Mouse (Mus musculus) liver (tissue): ENCODE data around the gene Ak9.

ENCODE experiments used
- DNase-seq: peaks from one replicate; pipeline ENCODE4 v3.0.0-alpha.2; 2020; ENCODE audit warnings: mixed read lengths

The Ak9 gene

DNA sequence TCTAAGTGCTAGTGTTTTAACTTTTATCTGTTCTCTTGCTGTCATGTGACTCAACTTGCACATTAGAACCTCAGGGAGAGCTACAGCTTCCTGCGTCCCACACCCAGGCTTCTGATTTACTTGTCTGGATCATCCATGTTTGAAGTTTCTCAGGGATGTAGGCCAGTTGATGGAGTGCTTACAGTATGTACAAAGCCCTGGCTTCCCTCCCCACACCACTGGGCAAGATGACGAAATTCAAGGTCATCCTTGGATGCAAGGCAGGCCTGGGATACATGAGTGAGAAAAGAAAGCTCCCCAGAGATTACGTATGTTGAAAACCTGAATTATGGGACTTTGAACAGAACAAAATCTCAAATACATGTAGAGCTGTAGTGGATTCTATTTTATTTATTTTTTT lies 149.0 kb downstream of the Ak9 start:
- no peak for DNase-seq

DNA sequence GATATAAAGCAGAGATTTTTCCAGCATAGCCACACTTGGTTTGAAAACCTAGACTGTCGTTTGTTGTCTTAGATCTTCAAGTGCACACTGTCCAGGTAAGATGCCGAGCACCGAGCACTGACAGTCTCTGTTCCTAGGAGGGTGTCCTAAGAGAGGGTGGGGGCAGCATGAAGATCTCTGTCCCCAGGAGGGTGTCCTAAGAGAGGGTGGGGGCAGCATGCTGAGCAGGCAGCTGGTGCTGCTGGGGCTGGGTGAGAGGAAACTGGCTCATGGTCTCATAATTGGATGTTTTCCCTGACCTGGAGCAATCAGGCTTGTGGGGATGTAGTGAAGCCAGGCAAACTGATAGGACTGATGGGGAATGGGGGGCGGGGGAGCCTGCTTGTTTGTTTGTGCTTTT lies 156.2 kb downstream of the Ak9 start:
- DNase-seq = no peak

DNA sequence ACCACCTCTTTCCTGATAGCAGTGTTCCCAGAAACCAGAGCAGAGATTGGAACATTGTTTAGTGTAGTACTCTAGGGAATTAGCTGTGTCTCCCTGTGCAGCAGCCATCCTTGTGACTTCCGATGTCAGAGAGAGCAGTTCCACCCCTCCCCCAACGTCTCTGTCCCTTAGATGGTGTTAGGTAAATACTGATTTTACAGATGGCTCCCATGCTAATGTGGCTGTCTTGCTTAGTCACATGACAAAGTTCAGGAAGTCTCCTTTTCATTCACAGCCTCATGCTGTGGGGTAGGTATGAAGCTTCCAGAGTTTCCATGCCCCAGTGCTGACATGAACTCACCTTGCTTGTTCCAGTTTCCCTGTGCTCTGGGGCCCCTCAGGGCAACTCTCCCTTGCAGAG lies 156.7 kb downstream of the Ak9 start:
- no peak for DNase-seq

DNA sequence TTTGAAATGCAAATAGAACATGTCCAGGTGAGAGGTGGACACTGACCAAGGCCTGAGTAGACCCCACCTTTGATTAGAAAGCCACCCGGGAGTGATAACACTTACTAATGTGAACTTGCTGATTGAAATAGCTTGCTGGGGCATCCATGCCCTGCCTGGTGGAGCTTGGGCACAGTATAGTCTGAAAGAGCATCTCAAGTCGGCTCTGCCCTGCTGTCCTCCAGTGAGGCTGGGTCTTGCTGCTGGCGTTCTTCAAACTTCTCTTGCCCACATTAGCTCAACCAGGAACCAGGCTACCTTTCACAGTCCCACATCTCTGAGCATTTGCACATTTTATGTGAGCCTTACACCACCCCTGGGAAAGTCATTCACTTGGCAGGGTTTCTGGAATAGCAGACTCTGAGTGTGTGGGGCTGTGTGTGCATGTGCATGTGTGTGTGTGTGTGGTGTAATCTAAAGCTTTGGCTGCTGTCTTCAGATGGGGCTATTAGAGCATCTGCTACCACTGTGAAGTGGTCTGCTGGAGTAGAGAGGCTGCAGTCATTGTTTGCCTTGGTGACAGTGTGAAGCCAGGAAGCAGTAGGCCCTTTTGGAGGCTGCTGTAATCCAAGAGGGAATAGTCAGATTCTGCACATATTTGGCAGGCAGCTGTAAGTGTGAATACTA lies 157.4 kb downstream of the Ak9 start:
- no peak for DNase-seq

DNA sequence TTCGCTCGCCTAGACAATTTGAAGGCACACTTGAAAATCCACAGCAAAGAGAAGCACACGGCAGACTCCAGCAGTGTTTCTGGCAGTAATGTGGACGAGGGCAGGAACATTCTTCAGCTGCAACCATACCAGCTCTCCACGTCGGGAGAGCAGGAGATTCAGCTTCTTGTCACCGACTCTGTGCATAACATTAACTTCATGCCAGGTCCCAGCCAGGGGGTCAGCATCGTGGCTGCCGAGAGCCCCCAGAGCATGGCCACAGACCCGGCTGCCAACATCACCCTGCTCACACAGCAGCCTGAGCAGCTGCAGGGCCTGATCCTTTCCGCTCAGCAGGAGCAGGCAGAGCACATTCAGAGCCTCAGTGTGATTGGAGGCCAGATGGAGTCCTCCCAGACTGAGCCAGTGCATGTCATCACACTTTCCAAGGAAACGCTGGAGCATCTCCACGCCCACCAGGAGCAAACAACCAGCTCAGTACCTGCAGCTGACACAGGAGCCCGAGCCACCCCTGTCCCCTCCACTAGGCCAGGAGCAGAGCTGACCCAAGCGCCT lies 160.7 kb downstream of the Ak9 start:
- no peak for DNase-seq

DNA sequence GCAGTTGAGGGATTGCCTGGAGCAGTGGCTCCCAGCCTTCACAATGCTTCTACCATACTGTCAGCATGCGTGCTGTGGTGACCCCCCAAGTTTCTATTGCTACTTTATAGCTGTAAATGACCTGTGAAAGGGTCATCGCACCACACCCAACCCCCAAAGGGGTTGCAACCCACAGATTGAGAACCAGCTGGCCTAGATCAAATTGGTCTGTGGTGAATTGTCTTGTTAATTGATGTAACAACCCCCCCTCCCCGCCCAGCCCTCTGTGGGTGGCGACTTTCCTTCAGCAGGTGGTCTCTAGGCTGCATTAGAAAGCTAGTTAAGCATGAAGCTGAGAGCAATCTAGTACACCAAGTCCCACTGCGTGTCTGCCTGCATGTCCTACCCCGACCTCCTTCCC lies 163.5 kb downstream of the Ak9 start:
- DNase-seq = no peak

DNA sequence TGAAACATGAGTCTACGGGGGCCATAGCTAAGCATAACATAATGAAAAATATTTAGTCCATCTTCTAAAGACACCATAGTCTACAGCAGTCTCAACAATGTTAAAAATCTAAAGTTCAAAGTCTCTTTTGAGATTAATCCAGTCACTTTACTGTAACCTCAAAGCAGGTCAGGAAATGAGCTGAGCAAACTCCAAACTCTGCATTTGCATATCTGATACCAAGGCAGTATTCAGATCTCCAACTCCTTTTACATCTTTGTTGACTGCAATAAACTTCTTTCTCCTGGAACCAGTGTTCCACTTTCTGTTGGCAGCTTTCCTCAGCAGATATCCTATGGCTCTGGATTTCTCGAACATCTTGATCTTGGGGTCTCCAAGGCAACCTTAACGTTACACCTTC lies 166.9 kb downstream of the Ak9 start:
- DNase-seq = no peak

DNA sequence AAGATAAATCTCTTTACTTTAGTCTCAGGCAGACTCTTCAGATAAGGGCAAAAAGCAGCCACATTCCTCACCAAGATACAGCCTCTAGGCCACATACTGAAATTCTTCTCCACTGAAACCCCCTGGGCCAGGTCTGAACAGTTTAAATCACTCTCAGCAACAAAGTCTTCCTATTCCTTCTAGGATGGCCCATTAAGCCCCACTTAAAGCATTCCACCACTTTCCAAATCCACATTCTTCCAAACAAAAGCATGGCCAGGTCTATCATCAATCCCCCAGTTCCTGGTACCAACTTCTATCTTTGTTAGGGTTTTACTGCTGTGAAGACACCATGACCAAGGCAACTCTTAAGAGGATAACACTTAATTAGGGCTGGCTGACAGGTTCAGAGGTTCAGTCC lies 168.8 kb downstream of the Ak9 start:
- DNase-seq = no peak

DNA sequence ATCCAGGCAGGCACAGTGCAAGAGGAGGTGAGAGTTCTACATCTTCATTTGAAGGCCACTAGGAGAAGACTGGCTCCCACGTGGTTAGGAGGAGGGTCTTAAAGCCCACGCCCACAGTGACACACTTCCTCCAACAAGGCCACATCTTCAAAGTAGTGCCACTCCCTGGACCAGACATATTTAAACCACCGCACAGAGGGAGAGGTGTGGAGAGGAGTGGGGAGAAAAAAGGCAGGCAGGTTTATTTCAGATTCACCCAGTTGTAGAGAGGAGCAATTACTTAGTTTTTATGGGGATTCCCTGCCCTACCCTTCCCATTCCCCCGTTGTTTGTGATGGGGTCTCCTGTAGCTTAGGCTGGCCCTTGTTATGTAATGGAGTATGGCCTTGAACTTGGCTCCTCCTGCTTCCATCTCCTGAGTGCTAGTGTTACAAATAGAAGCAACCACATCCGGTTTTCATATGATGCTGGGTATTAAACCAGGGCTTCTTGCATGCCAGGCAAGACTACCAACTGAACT lies 169.2 kb downstream of the Ak9 start:
- DNase-seq = no peak

DNA sequence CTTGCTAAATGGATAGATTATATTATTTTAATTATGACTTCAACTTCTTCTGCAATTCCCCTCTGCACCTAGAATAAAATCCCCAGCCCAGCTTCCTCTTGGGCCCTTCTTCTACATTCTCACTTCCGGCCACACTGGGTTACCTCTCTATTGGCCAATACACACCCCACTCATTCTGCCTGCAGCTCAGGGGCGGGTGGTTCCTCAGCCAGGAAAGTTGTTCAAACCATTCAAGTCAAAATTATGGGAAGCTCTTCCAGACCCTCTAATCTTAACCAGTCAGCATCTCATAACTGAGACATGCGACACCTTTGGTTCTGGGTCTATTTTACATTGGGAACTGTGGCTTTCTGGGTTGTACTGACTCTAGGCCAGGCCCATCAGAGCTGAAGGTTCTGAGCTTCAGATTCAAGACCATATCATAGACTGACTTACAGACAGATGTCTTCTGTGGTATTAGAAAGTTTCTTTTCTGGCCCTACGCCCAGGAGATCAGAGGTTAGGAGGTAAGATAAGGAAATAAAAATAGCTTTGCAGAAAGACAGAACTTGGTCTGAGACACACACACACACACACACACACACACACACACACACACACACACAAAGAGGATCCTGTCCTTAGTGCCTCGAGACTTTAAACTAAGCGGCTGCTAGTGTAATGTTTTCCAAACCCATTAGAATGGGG lies 170.1 kb downstream of the Ak9 start:
- peak; percentile 36 for DNase-seq

DNA sequence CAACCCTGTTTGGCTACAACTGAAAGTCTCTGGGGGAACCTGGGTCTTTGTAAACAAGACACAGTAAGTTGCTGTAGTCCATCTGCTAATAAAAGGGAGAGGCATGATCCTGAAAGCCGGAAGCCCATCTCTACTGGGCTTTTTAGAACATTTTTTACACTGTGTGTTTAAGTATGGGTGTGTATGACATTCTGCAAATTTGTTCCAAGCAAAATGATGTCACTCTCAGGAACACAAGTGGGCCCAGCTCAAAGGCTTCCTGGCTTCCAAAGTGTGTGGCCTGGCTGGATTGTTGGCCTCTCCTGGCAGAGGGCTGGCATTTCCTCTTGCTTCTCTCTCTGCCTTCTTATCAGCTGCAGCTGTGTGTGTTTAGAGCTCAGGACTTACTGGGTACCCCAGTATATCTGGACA lies 171.2 kb downstream of the Ak9 start:
- no peak for DNase-seq

DNA sequence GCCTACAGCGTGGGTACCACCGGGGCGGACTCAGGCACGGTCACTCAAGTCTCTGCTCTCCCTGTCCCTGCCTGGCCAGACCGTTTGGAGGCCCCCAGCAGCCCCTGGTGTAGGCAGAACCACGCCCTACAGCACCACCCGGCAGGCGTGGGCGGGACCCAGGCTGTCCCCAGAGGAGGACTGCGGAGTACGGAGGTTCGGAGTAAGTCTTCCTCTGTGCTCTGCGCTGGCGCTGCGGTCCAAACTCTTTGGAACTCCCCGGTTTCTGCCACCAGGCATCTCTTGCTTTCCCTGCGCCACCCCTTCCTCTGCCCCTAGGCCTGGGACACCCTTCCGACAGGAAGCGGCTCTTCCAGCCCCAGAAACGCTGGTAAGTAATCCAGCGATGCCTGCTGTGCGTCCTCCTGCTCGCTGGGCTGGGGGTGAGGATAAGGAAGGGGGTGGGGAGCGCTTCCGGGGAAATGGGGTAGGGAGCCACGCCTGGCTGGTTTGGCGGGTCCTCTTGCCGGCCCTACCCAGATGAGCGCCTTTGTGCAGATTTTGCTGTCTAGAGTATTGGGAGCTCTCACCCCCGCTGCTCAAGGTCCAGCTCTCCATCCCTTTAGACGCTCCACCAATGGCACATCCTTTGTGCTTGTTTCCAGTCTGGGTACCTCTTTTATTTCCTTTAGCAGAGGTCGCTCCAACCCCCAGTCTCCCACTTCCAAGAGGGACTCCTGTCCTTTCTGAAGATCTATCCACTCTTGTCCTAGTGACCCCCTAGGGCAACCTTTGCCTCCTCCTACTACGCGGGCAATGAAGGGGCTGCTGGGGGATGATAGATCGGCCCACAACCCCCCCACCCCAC lies 172.6 kb downstream of the Ak9 start, which contains the start of gene Mical1:
Mical1 (plus strand) TSS at position 144 of the 847 bp plus-strand sequence.
- peak; percentile 83 for DNase-seq

DNA sequence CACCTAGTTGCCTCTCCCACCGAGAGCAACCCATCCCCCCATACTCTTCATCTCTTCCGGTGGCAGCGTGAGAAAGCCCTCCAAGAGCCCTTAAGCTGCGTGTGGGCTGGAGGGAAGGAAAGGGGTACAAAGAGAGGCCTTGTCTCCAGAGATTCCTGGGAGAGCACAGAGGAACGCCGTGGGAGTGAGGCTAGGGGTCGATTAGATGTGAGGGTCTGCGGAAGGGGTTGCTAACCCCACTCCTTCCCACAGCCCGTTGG lies 173.2 kb downstream of the Ak9 start:
- no peak for DNase-seq

DNA sequence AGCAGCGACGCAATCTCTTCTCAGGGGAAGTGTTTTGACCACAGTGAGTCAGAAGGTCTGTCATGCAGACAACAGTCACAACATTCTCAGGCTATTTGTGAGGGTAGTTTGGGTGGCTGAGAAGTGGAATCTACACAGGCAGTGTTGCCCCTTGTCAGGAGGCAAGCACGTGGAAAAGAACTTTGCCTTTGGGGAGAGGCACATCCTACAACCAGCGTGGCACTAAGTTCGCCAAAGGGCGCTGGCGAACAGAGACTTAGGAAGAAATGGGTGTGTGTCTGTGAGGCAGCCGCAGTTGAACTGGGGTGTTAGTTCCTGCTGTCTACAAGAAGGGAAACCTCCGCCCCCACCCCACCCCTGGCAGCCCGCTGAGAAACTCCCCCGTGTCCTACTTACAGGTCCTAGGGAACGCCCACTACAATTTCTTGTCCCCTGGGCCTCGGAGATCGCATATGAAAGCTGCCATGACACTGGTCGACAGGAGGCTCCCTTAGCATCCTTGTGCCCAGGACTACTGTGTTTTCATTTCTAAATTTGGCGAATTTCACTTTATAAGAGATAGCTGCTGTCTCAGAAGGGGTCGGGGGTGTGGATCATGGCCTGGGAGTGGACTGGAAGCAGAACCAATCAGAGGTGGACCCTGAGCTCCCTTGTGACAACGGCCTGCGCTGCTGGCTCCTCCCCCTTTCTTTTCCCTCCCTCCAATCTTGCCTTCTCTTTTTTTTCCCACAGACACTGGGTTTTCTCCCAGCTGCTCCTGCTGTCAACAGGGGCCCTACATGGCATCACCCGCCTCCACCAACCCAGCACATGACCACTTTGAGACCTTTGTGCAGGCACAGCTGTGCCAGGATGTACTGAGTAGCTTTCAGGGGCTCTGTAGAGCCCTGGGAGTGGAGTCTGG lies 173.8 kb downstream of the Ak9 start:
- peak; percentile 70 for DNase-seq

DNA sequence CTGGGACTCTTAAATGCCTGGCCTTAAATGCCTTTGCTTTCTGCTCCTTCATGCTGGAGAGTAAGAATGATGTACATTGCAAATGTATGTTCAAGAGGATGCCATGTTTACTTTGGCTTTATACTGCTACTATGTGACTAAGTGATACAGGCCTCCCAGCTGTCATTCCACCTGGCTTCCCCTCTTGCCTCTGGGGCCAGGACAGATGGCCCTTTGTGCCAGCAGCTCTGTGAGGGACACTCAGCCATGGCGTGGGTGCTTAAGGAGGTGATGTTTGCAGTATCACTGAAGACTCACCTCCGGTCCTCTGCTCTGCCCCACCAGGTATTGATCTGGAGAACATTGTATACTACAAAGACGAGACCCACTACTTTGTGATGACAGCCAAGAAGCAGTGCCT lies 176.2 kb downstream of the Ak9 start:
- no peak for DNase-seq

DNA sequence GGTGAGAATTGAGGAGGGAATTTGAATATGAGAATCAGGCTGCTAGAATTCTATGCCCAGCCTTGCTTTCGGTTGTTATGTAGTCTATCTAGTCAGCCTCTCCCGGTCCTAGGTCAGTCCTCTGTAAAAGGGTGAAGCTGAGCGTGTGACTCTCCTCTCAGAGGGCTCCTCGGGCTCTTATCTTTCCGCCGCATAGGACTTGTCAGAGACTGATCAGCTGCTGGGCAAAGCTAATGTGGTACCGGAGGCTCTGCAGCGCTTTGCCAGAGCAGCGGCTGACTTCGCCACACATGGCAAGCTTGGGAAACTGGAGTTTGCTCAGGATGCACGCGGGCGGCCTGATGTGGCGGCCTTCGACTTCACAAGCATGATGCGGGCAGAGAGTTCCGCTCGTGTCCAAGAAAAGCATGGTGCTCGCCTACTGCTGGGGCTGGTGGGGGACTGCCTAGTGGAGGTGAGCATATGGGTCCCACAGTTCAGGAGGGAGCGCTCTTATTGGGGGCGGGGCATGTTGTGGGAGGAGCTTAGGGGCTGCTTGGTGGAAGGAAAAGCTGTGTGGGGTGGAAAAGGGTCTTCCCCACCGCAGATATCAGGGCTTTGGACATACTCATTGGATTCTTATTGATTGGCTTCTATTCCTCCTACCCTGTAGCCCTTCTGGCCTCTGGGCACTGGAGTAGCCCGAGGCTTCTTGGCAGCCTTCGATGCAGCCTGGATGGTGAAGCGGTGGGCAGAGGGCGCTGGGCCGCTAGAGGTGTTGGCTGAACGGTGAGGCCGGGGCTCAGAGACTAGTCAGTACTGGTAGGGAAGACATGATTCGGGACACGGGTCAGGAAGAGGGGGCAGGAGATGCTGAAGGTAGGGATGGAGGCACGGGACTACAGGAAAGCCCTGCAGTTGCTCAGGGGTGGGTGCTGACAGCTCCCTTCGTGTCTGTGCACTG lies 177.4 kb downstream of the Ak9 start:
- peak; percentile 66 for DNase-seq

DNA sequence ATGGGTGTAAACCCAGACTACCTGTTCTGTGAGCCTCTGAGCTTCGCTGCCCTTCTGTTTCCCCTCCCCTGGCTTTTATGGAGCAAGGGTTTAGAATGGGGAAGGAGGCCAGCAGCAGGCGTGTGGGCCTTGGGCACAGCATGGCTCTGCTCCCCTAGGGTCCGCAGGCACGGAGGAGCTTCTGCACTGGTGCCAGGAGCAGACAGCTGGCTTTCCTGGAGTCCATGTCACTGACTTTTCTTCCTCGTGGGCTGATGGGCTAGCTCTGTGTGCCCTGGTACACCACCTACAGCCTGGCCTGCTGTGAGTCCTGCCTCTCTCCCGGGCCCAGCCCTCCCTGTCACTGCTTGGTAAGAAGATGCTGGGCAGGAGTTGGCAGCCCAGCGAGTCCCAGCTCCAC lies 178.7 kb downstream of the Ak9 start:
- DNase-seq = no peak
